Mouse (Mus musculus): Measurements from ENCODE around the gene Trmt5. TPM values are rescaled to one million over a fixed set of nuclear protein-coding genes. Genes with fewer than 3 reads are reported as not detected.

Gene Trmt5
- polyA plus RNA-seq, 1 experiment from 2014 or later = 14.9 TPM

DNA sequence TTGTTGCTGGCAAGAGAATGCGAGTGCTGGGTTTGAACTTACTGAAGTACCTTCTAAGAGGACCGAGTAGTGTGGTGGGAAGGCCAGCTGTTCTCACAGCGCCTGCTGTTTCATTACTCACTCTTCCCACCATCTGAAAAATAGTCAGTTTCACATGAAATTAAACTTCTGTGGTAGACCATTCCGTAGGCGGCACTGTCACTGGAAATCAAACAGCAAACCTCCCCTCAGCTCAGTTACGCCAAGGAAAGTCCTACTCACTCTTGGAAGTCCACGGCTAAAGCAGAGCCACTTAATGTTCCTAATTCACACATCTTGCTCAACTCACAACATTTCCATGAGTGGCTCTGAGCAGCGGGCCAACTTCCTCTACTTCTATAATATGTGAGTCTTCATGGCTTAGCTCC lies 37.7 kb upstream of the Trmt5 start:
- WGBS = 94% methylated on average over 8 of the region's 8 CpGs
- H3K9ac ChIP-seq (replicated peaks; ENCODE audit: low read depth, low read length) = no peak overlapping the region

DNA sequence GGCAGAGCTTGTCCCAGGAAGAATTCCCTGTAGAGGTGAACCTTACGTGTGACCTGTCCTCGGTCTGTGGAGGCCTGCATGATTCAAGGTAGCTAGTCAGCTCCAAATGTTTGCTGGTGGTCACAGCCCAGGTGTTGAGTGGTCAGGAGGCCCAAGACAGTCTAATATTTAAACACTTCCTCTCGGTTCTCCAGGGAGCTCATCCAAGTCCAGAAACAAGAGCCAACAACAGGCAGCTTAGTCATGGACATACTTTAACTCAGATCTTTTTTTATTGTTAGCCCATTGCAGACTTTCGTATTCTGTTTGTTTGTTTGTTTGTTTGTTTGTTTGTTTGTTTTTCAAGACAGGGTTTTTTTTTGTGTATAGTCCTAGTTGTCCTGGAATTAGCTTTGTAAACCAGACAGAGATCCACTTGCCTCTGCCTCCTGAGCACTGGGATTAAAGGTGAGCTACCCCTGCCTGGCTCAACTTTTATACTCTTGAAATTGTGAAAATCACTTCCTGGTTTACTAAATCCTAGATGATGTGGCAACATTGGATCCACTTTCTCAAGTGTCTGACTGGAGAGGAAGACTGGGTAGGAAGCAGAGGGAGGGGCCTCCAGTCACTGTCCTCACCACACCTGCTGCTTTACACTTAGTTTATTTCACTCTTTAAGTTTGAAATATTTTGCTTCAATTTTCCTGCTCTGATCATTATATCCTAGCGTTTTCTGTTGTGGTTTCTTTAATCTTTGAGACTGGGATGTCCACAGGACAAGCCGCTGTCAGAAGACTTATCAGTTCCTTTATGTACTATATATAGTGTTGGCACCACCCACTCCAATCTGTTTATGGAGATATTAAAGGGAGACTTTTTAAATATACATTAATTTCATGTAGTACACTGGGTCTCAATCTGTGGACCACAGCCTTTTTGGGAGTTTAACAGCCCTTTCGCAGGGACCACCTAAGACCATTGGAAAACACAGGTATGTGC lies 31.5 kb upstream of the Trmt5 start:
- Histone ChIP-seq H3K36me3 (ENCODE audit: control insufficient read depth, insufficient read depth) (no peaks in the 10 kb centered on the region), H3K4me3 (replicated peaks; ENCODE audit: low read length) (no peak overlapping the region), H3K9ac (replicated peaks; ENCODE audit: low read depth, low read length) (no peak overlapping the region), H3K4me1 (replicated peaks; ENCODE audit: control insufficient read depth, insufficient read depth, low read length) (no peaks in the 10 kb centered on the region), H3K27ac (ENCODE audit: low read length) (no peak overlapping the region), H3K9me3 (ENCODE audit: control insufficient read depth, low read length) (no peaks in the 10 kb centered on the region), H3K4me2 (ENCODE audit: low read length) (no peak overlapping the region), H3K27me3 (replicated peaks; ENCODE audit: control insufficient read depth, insufficient read depth, low read length) (no peaks in the 10 kb centered on the region)
- no peak for ATAC-seq
- WGBS = 89% methylated on average over 7 of the region's 7 CpGs

More for the DNA sequence above, 37.7 kb upstream of the Trmt5 start:
- Histone ChIP-seq H3K36me3 (ENCODE audit: control insufficient read depth, insufficient read depth) (no peaks in the 10 kb centered on the region), H3K27ac (ENCODE audit: low read length) (no peak overlapping the region), H3K9me3 (ENCODE audit: control insufficient read depth, low read length) (no peaks in the 10 kb centered on the region), H3K4me2 (ENCODE audit: low read length) (no peak overlapping the region), H3K4me3 (replicated peaks; ENCODE audit: low read length) (no peak overlapping the region), H3K27me3 (replicated peaks; ENCODE audit: control insufficient read depth, insufficient read depth, low read length) (no peaks in the 10 kb centered on the region), H3K4me1 (replicated peaks; ENCODE audit: control insufficient read depth, insufficient read depth, low read length) (no peaks in the 10 kb centered on the region)
- ATAC-seq = no peak

DNA sequence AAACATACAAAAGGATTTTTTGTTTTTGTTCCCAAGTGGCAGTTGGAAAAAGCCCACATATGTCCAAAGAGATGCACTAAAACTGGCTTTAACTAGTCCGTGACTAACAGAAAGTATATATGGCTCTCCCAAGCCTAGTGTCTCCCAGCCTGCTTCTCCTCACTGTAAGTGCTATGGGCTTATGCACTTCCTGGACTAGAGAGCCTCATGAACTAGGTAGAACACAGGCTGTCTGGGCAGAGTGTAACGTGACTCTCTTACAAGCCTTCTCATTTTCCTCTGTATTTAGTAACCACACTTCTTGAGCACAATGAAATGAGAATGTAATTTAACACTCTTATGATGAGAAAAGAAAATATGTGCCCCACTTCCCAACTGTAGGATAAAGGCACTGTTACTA lies 22.2 kb upstream of the Trmt5 start:
- ATAC-seq = no peak
- H3K9ac ChIP-seq (replicated peaks; ENCODE audit: low read depth, low read length) = no peak overlapping the region
- WGBS = 93% methylated on average over 2 of the region's 2 CpGs
- H3K9me3 ChIP-seq (ENCODE audit: control insufficient read depth, low read length) = no peaks in the 10 kb centered on the region
- no peak overlapping the region for H3K4me3 ChIP-seq (replicated peaks; ENCODE audit: low read length)
- H3K27ac ChIP-seq (ENCODE audit: low read length) = no peak overlapping the region
- H3K27me3 ChIP-seq (replicated peaks; ENCODE audit: control insufficient read depth, insufficient read depth, low read length) = no peaks in the 10 kb centered on the region
- H3K4me1 ChIP-seq (replicated peaks; ENCODE audit: control insufficient read depth, insufficient read depth, low read length) = no peaks in the 10 kb centered on the region
- H3K4me2 ChIP-seq (ENCODE audit: low read length) = no peak overlapping the region
- no peaks in the 10 kb centered on the region for H3K36me3 ChIP-seq (ENCODE audit: control insufficient read depth, insufficient read depth)

DNA sequence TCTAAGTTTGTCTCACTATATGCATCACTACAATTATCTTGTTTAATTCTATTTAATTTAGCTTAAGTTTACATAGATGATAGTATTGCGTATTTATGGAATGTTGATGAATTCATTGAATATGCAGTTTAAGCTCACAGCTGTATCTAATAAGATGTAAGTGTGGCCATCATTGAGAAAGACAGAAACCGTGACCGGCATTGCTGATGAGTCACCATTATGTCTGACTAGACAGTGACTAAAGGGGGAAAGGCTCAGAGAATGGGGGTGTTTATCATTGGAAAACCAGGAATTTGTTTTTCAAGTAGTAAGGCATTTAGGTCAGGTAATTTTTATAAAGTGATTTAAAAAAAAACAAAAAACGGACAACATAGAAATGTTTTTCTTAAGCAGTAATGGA lies 21.2 kb upstream of the Trmt5 start:
- no peak overlapping the region for H3K4me2 ChIP-seq (ENCODE audit: low read length)
- no peak overlapping the region for H3K4me3 ChIP-seq (replicated peaks; ENCODE audit: low read length)
- H3K27ac ChIP-seq (ENCODE audit: low read length) = no peak overlapping the region
- H3K27me3 ChIP-seq (replicated peaks; ENCODE audit: control insufficient read depth, insufficient read depth, low read length) = no peaks in the 10 kb centered on the region
- H3K36me3 ChIP-seq (ENCODE audit: control insufficient read depth, insufficient read depth) = no peaks in the 10 kb centered on the region
- WGBS = 89% methylated on average over 4 of the region's 4 CpGs
- H3K9ac ChIP-seq (replicated peaks; ENCODE audit: low read depth, low read length) = no peak overlapping the region
- no peaks in the 10 kb centered on the region for H3K4me1 ChIP-seq (replicated peaks; ENCODE audit: control insufficient read depth, insufficient read depth, low read length)
- ATAC-seq = no peak
- no peaks in the 10 kb centered on the region for H3K9me3 ChIP-seq (ENCODE audit: control insufficient read depth, low read length)

DNA sequence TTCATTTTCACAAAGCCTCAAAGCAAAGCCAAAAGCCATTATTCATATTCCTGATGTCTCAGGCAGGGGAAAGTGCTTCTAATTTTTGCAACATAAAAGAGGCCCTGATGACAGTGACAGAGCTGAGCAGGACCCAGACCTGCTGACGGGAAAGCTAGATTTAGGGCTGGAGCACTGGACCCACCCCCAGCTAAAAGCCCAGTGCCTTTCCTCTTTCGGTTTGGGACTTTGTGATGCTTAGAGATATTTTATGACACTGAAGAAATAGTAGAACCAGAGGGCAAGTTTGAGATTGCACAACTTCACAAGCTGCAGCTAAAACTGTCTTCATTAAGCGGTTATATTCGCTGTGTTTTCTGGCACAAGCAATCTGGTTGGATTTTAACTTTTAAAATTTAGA lies 18.1 kb upstream of the Trmt5 start:
- no peak for ATAC-seq
- Histone ChIP-seq H3K9me3 (ENCODE audit: control insufficient read depth, low read length) (no peaks in the 10 kb centered on the region), H3K27ac (ENCODE audit: low read length) (no peak overlapping the region), H3K27me3 (replicated peaks; ENCODE audit: control insufficient read depth, insufficient read depth, low read length) (no peaks in the 10 kb centered on the region), H3K36me3 (ENCODE audit: control insufficient read depth, insufficient read depth) (no peaks in the 10 kb centered on the region), H3K4me3 (replicated peaks; ENCODE audit: low read length) (no peak overlapping the region), H3K4me1 (replicated peaks; ENCODE audit: control insufficient read depth, insufficient read depth, low read length) (no peaks in the 10 kb centered on the region), H3K9ac (replicated peaks; ENCODE audit: low read depth, low read length) (no peak overlapping the region), H3K4me2 (ENCODE audit: low read length) (no peak overlapping the region)
- WGBS = 97% methylated on average over 4 of the region's 4 CpGs

DNA sequence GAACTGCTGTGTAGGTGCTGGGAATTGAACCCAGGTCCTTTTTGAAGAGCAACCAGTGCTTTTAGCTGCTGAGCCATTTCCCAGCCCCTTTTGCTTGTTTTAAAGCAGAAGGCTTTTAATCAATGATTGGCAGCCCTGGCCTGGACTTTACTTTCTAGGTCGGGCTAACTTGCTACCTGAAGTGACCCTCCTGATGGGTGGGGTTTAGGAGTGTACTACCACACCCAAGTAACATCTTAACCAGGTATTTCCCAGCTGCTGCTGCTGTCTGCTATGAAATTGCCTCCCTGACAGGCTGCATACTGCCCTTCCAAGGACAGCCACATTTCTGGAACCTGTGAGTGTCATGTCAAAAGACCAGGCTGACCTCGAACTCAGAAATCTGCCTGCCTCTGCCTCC lies 14.0 kb upstream of the Trmt5 start:
- H3K4me2 ChIP-seq (ENCODE audit: low read length) = no peak overlapping the region
- no peaks in the 10 kb centered on the region for H3K36me3 ChIP-seq (ENCODE audit: control insufficient read depth, insufficient read depth)
- H3K27ac ChIP-seq (ENCODE audit: low read length) = no peak overlapping the region
- WGBS = 86% methylated on average over 2 of the region's 2 CpGs
- no peaks in the 10 kb centered on the region for H3K27me3 ChIP-seq (replicated peaks; ENCODE audit: control insufficient read depth, insufficient read depth, low read length)
- no peaks in the 10 kb centered on the region for H3K4me1 ChIP-seq (replicated peaks; ENCODE audit: control insufficient read depth, insufficient read depth, low read length)
- no peak overlapping the region for H3K9ac ChIP-seq (replicated peaks; ENCODE audit: low read depth, low read length)
- no peak overlapping the region for H3K4me3 ChIP-seq (replicated peaks; ENCODE audit: low read length)
- H3K9me3 ChIP-seq (ENCODE audit: control insufficient read depth, low read length) = no peaks in the 10 kb centered on the region
- no peak for ATAC-seq

DNA sequence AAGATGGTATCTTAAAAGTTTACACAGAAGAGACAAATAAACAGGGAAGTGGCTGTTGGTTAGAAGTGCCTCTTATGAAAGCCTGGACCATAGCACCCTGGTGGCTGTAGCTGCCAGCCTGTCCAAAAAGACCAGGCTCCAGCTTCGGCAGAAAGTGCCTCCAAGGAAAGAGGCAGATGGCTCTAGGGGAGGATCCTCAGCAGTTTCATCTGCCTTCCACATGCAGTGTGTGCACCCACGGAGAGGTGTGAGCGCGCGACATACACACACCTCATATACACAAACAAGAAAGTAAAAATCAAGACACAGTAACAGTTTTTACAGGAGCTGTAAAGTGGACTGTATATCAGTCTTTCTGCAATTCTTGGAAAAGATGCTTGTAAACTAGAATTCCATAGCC lies 12.1 kb upstream of the Trmt5 start:
- no peak overlapping the region for H3K4me2 ChIP-seq (ENCODE audit: low read length)
- H3K9ac ChIP-seq (replicated peaks; ENCODE audit: low read depth, low read length) = no peak overlapping the region
- no peaks in the 10 kb centered on the region for H3K4me1 ChIP-seq (replicated peaks; ENCODE audit: control insufficient read depth, insufficient read depth, low read length)
- H3K27ac ChIP-seq (ENCODE audit: low read length) = no peak overlapping the region
- no peaks in the 10 kb centered on the region for H3K36me3 ChIP-seq (ENCODE audit: control insufficient read depth, insufficient read depth)
- WGBS = 89% methylated on average over 5 of the region's 5 CpGs
- no peak overlapping the region for H3K4me3 ChIP-seq (replicated peaks; ENCODE audit: low read length)
- no peaks in the 10 kb centered on the region for H3K27me3 ChIP-seq (replicated peaks; ENCODE audit: control insufficient read depth, insufficient read depth, low read length)
- ATAC-seq = no peak
- H3K9me3 ChIP-seq (ENCODE audit: control insufficient read depth, low read length) = no peaks in the 10 kb centered on the region

DNA sequence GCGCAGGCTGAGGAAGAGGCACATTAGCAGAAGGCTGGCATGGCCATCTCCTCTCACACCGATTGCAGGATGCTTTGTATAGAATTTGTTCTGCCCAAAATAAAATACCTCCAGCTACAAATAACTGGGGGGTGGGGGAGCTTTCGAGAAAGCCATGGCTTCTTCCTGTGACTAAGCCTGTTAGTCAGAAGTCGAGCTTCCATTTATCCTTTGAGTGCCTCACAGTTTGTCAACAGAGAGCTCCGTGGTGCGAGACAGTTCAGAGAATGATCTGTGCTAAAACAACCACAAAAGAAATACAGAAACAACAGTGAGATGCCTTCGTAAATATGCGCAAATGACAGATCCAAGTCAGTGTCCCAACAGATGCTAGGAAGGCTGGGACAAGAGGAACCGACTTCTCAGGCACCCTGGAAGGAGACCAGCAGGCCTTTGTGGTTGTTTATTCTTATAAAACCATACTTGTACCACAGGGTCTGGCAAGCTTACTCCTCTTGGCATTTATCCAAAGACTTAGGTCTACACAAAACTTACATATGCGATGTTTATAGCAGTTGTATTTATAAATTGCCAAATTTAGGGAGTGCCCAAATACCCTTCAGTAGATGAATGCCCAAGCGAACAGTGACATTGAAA lies 9.1 kb upstream of the Trmt5 start:
- WGBS = 67% methylated on average over 11 of the region's 11 CpGs
- Histone ChIP-seq H3K4me3 (replicated peaks; ENCODE audit: low read length) (no peak overlapping the region), H3K4me2 (ENCODE audit: low read length) (no peak overlapping the region), H3K9me3 (ENCODE audit: control insufficient read depth, low read length) (no peaks in the 10 kb centered on the region), H3K4me1 (replicated peaks; ENCODE audit: control insufficient read depth, insufficient read depth, low read length) (no peaks in the 10 kb centered on the region), H3K27ac (ENCODE audit: low read length) (no peak overlapping the region), H3K36me3 (ENCODE audit: control insufficient read depth, insufficient read depth) (no peaks in the 10 kb centered on the region), H3K27me3 (replicated peaks; ENCODE audit: control insufficient read depth, insufficient read depth, low read length) (no peaks in the 10 kb centered on the region), H3K9ac (replicated peaks; ENCODE audit: low read depth, low read length) (no peak overlapping the region)
- ATAC-seq = no peak

DNA sequence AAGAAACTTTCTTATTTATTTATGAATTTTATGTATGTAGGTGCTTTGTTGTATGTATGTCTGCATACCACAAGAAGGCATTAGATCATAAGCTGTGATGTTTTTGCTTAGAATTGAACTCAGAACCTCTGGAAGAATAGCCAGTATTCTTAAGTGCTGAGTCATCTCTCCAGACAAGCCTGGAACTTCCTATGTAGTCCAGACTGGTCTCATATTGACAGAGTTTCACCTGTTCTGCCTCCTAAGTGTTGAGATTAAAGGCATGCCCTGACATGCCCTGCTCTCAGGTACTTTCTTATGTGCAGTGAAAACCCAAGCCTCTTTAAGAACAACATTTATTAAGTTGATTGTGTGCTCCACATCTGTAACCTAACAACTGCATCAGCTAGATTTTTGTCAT lies 8.4 kb upstream of the Trmt5 start:
- Histone ChIP-seq H3K9ac (replicated peaks; ENCODE audit: low read depth, low read length) (no peak overlapping the region), H3K27ac (ENCODE audit: low read length) (no peak overlapping the region), H3K4me3 (replicated peaks; ENCODE audit: low read length) (no peak overlapping the region), H3K9me3 (ENCODE audit: control insufficient read depth, low read length) (no peaks in the 10 kb centered on the region), H3K27me3 (replicated peaks; ENCODE audit: control insufficient read depth, insufficient read depth, low read length) (no peaks in the 10 kb centered on the region), H3K4me2 (ENCODE audit: low read length) (no peak overlapping the region), H3K36me3 (ENCODE audit: control insufficient read depth, insufficient read depth) (no peaks in the 10 kb centered on the region), H3K4me1 (replicated peaks; ENCODE audit: control insufficient read depth, insufficient read depth, low read length) (no peaks in the 10 kb centered on the region)
- no peak for ATAC-seq

All from forebrain, embryonic 16.5 days (tissue).